Mouse (Mus musculus) myocyte (in vitro differentiated cells): ENCODE data around the gene Rpl37.

Experiments
- CEBPB ChIP-seq: IDR thresholded peaks from 2 replicates; pipeline ENCODE4 v1.6.1; 2011; ENCODE audit warnings: mild to moderate bottlenecking, moderate library complexity; ENCODE audit not compliant: poor library complexity, insufficient read depth, severe bottlenecking
- E2F4 ChIP-seq: IDR thresholded peaks from one replicate; pipeline ENCODE4 v1.6.1; 2011; ENCODE audit warnings: mild to moderate bottlenecking, control low read depth, moderate library complexity; ENCODE audit not compliant: insufficient read depth
- MAX ChIP-seq: IDR thresholded peaks from one replicate; pipeline ENCODE4 v1.6.1; 2011; ENCODE audit warnings: low read depth, mild to moderate bottlenecking, control low read depth
- MYOG ChIP-seq, 3 experiments: IDR thresholded peaks; one replicate each; pipeline ENCODE4 v1.6.1; 2011; ENCODE audit warnings: control low read depth in 2 of 3, low read depth in 2 of 3, mild to moderate bottlenecking in 2 of 3; ENCODE audit not compliant: insufficient read length in 2 of 3, control insufficient read depth in 1 of 3, insufficient read depth in 1 of 3
- POLR2A ChIP-seq: IDR thresholded peaks from one replicate; pipeline ENCODE4 v1.6.1; 2011; ENCODE audit warnings: low read depth, mild to moderate bottlenecking, control low read depth, moderate library complexity; ENCODE audit not compliant: insufficient read length
- POLR2AphosphoS2 ChIP-seq: IDR thresholded peaks from one replicate; pipeline ENCODE4 v1.6.1; 2011; ENCODE audit warnings: low read depth, control low read depth; ENCODE audit not compliant: insufficient read length
- SRF ChIP-seq: IDR thresholded peaks from one replicate; pipeline ENCODE4 v1.6.1; 2011; ENCODE audit warnings: low read depth; ENCODE audit not compliant: control insufficient read depth, insufficient read length
- TCF12 ChIP-seq: IDR thresholded peaks from one replicate; pipeline ENCODE4 v1.6.1; 2011; ENCODE audit warnings: mild to moderate bottlenecking, control low read depth; ENCODE audit not compliant: poor library complexity, insufficient read depth, severe bottlenecking
- USF1 ChIP-seq: IDR thresholded peaks from one replicate; pipeline ENCODE4 v1.6.1; 2011; ENCODE audit warnings: low read depth, mild to moderate bottlenecking, control low read depth, moderate library complexity

DNA sequence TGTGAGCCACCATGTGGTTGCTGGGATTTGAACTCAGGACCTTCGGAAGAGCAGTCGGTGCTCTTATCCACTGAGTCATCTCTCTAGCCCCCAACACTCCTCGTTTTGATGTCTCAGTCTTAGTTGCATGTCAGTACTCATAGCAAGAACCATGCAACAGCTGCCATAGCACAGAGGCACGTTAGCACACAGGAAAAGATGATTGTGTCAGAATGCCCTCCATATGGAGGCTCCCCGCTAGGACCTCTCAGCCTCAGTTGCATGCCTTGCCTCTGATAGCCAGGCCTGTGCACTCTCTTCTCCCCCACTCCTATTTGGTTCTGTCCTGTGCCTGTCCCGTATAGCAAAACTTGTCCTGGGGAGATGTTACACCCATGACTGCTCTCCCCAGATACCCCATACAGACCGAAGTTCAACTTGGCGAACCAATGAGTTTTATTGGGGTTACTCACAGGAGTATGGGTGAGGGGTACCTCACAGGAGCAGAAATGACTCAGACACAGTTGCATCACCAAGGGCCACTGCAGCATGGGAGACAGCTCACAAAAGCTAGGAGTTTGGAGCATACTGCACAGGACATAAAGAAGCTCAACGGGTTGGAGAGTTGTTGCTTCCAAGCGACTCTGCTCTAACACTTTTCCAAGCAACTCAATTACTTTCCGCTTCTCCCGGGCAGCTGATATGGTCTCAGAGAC lies 12.8 kb downstream of the Rpl37 start:
- no peak for TF ChIP-seq POLR2A
- TF ChIP-seq MAX: no peak
- TF ChIP-seq POLR2AphosphoS2: no peak
- TF ChIP-seq MYOG (IDR thresholded peaks at IDR 0.05; ENCODE audit: control insufficient read depth in 1 of 3, insufficient read depth in 1 of 3, insufficient read length in 2 of 3, low read depth in 2 of 3): no peak
- no peak for TF ChIP-seq SRF
- no peak for TF ChIP-seq E2F4
- TF ChIP-seq USF1: no peak
- TF ChIP-seq TCF12: no peak
- no peak for TF ChIP-seq CEBPB
